Mouse (Mus musculus) small intestine, adult 2 months (tissue): ENCODE data around the gene Anks3.

Experiments
- CTCF ChIP-seq: fragments of 200-500 bp; IDR thresholded peaks from 2 replicates; pipeline ENCODE4 v1.5.1; 2012; ENCODE audit warnings: low read depth, mild to moderate bottlenecking, control low read depth, inconsistent platforms, low read length, moderate library complexity, mixed read lengths; ENCODE audit not compliant: insufficient replicate concordance, insufficient read length; ENCODE audit errors: extremely low read depth
- POLR2A ChIP-seq: fragments of 200-500 bp; IDR thresholded peaks from 2 replicates; pipeline ENCODE4 v1.6.1; 2012; ENCODE audit warnings: low read depth, mild to moderate bottlenecking, control low read depth, inconsistent platforms, low read length, moderate library complexity

GRCm38 (mm10) chr16:5012036-5013005, 48.3 kb upstream of the Anks3 start:
- TF ChIP-seq CTCF (no peak), POLR2A (no peak)
